8 mouse cellular contexts compared by ENCODE assay signal in genomic region chr7:130762071-130762897, GRCm38 (mm10). TPM values are rescaled to one million over a fixed set of nuclear protein-coding genes. Genes with fewer than 3 reads are reported as not detected.
DNase-seq lines count a peak whose midpoint lies in the region; ATAC-seq and TF ChIP-seq lines count a peak whose summit lies in the region.

No protein-coding gene starts in this region.

- peak; percentile 88 for TF ChIP-seq CTCF in forebrain, postnatal 0 days (IDR thresholded peaks at IDR 0.05; ENCODE audit: low read depth)
- peak; percentile 81 for TF ChIP-seq CTCF in layer of hippocampus, adult 2 months (conservative IDR thresholded peaks at IDR 0.05)

- WGBS in forebrain, postnatal 0 days, result 32% methylated on average over 17 of the region's 17 CpGs
- 42% methylated on average over 17 of the region's 17 CpGs for WGBS in hindbrain, embryonic 10.5 days
- 31% methylated on average over 17 of the region's 17 CpGs for WGBS in lung, embryonic 16.5 days

- peak; percentile 86 for DNase-seq in R1 (ENCODE audit: low read depth, low spot score)
- peak; percentile 72 for DNase-seq in cerebellum, adult 8-10 months
- DNase-seq in forebrain, postnatal 0 days, result peak; percentile 92
- DNase-seq in hindbrain, embryonic 10.5 days (ENCODE audit: low spot score), result peak; percentile 79
- peak; percentile 76 to 80 for DNase-seq in layer of hippocampus, adult 2 months (ENCODE audit: low spot score in 2 of 2)
- peak; percentile 33 for DNase-seq in ovary, postnatal 10 days (ENCODE audit: low spot score)
- DNase-seq in thymus, postnatal 25 days, result peak; percentile 64

- H3K27me3 ChIP-seq in forebrain, postnatal 0 days (ENCODE audit: insufficient read depth, low read length), result no peaks in the 10 kb centered on the region
- no peaks in the 10 kb centered on the region for H3K27me3 ChIP-seq in hindbrain, embryonic 10.5 days (ENCODE audit: insufficient read depth, poor library complexity, severe bottlenecking)
- no peaks in the 10 kb centered on the region for H3K27me3 ChIP-seq in lung, embryonic 16.5 days (ENCODE audit: control insufficient read depth, insufficient read depth, low read depth, low read length)

- peak; percentile 88 for ATAC-seq in forebrain, postnatal 0 days
- peak; percentile 73 for ATAC-seq in lung, embryonic 16.5 days (ENCODE audit: low read depth)

- no peak overlapping the region for H3K4me2 ChIP-seq in forebrain, postnatal 0 days (ENCODE audit: low read depth)
- no peak overlapping the region for H3K4me2 ChIP-seq in lung, embryonic 16.5 days (ENCODE audit: low read depth, low read length)

- H3K4me1 ChIP-seq in forebrain, postnatal 0 days (ENCODE audit: insufficient read depth), result no peaks in the 10 kb centered on the region
- peaks cover 15% of the 10 kb centered on the region for H3K4me1 ChIP-seq in hindbrain, embryonic 10.5 days (replicated peaks)
- H3K4me1 ChIP-seq in lung, embryonic 16.5 days (replicated peaks; ENCODE audit: control insufficient read depth, insufficient read depth, low read length), result peaks cover under 1% of the 10 kb centered on the region; the same call in 1 of the 2 replicates

- H3K9me3 ChIP-seq in forebrain, postnatal 0 days (ENCODE audit: low read length), result no peaks in the 10 kb centered on the region
- no peaks in the 10 kb centered on the region for H3K9me3 ChIP-seq in hindbrain, embryonic 10.5 days
- H3K9me3 ChIP-seq in lung, embryonic 16.5 days (ENCODE audit: control insufficient read depth, low read length), result no peaks in the 10 kb centered on the region

- peak overlapping the region; percentile 45 for H3K27ac ChIP-seq in forebrain, postnatal 0 days (ENCODE audit: low read depth, low read length)
- H3K27ac ChIP-seq in hindbrain, embryonic 10.5 days, result peak overlapping the region; percentile 71
- H3K27ac ChIP-seq in layer of hippocampus, adult 2 months, result no peak overlapping the region
- no peak overlapping the region for H3K27ac ChIP-seq in lung, embryonic 16.5 days (ENCODE audit: low read length)

- H3K36me3 ChIP-seq in forebrain, postnatal 0 days (ENCODE audit: insufficient read depth), result peaks cover 52% of the 10 kb centered on the region
- H3K36me3 ChIP-seq in hindbrain, embryonic 10.5 days, result peaks cover 81% of the 10 kb centered on the region
- peaks cover 3% of the 10 kb centered on the region for H3K36me3 ChIP-seq in lung, embryonic 16.5 days (ENCODE audit: control insufficient read depth, insufficient read depth, low read length)

- no peak overlapping the region for H3K4me3 ChIP-seq in forebrain, postnatal 0 days (ENCODE audit: low read depth, low read length)
- no peak overlapping the region for H3K4me3 ChIP-seq in hindbrain, embryonic 10.5 days
- H3K4me3 ChIP-seq in layer of hippocampus, adult 2 months, result no peak overlapping the region
- H3K4me3 ChIP-seq in lung, embryonic 16.5 days (ENCODE audit: low read length), result no peak overlapping the region

- no peak overlapping the region for H3K9ac ChIP-seq in forebrain, postnatal 0 days
- no peak overlapping the region for H3K9ac ChIP-seq in lung, embryonic 16.5 days (ENCODE audit: low read length)

RNA-seq across cellular contexts. Expression of gene Btbd16, which starts 11.6 kb away (rescaled TPM):
- total RNA-seq in forebrain, postnatal 0 days (2014; rRNA removed), result 0.10 and 0.31 TPM in 2 replicates
- 0.26 and 0.41 TPM in 2 replicates for polyA plus RNA-seq in forebrain, postnatal 0 days (2015; fragmentation: Nextera tagmentation; extraction: Ambion mirVana)
- not detected in 2 replicates for polyA plus RNA-seq in hindbrain, embryonic 10.5 days (2016; fragmentation: Nextera tagmentation; extraction: Ambion mirVana)
- under 1 TPM; 0.49 to 0.96 TPM for total RNA-seq in layer of hippocampus, adult 2 months (2021)
- 0.06 TPM in 1 of 2 replicates, not detected in the other for polyA plus RNA-seq in lung, embryonic 16.5 days (2015; fragmentation: Nextera tagmentation; extraction: Ambion mirVana)

Comparison
In these comparisons a context has a peak if more than half of its experiments do, and no peak if none do; other contexts are left out.
1. DNase-seq: peak in every context shown above with its lines; median percentile 92 in forebrain, postnatal 0 days; 86 in R1; 79 in hindbrain, embryonic 10.5 days; 78 in layer of hippocampus, adult 2 months; 72 in cerebellum, adult 8-10 months; 64 in thymus, postnatal 25 days; 33 in ovary, postnatal 10 days.
2. H3K27ac ChIP-seq: peak in forebrain, postnatal 0 days (single experiment) and hindbrain, embryonic 10.5 days (single experiment); none in layer of hippocampus, adult 2 months (single experiment) and lung, embryonic 16.5 days (single experiment).